Mouse (Mus musculus): ENCODE measurements at regions not wholly inside any gene's neighbourhood (a gene's known extent, or its start where the extent isn't known, plus 50 kb on each side); places are given as distances from the start of the nearest gene placed in this dataset.

DNA sequence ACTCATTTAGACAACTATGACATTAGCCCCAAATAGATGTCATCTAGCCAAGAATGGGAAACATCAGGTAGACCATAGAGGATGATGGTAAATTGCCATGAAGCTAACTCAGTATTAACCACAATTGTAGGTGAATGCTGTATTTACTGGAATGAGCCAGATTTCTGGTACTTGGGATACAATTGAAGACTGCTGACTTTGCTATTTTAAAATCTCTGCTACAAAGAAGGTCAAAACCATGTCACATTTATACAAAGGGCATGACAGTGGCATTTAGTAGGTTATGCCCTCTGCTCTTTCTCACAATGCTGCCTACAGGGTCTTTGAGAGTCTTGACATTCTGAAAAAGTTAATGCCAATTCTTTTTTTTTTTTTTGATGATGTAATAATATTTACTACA is 178.8 kb upstream of the 4930583I09Rik start:
- no peak for DNase-seq

DNA sequence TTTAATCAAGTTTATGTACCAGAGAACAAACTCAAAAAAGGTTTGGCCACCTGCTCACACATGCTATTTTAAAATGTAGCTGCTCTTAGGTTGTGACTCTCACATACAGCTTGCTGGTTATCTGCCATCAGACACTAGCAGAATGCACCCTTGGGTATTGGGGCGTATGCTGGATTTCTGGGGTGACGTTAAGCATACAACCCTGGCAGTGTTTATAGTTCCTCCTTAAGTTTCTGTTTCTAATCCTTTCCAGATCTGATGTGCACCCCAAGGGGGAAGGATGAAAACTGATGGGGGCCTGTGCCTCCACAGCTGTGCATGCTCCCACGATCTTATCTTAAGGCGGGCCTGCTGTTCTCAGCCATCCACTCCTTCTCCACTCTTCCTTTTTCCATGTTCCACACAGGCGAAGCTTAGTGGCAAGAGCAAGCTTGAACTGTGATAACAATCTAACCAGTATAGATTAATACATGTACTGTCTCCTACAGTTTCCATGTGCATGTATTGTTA is 164.8 kb upstream of the 4930583I09Rik start:
- no peak for DNase-seq

DNA sequence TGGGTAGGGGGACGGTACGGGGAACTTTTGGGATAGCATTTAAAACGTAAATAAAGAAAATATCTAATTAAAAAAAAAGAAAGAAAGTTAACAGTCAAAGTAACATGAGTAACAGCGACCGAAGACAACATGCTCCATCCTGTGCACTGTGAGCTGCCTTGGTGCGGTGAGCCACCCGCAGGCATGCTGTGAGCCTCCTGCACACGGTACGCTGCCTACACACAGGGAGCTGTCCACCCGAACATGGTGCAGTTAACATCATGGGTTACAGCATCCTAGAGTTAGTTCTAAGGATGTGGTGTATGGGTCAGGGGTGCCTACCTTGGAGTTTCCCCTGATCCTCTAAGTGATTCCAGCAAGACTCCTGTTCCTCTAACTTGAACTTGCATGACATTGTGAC is 158.6 kb upstream of the 4930583I09Rik start:
- DNase-seq, result no peak

DNA sequence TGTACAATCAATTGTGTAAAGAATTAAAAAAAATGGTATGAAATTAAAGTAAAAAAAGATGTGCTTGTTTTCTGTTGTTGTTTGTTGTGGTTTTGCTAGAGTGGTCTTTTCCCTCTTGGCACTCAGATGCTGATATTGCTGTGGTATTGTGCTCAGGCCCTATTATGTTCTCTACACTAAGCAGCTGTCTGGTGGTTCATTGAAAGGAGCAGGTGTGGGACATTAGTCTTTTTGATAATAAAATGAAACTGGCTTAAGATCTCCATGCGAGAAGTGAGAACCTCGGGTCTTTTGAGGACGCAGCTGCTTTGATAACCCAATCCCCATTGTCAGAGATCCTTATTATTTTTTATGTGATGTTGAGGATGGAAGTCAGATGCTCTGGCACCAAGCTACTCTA is 155.4 kb upstream of the 4930583I09Rik start:
- DNase-seq, result no peak

DNA sequence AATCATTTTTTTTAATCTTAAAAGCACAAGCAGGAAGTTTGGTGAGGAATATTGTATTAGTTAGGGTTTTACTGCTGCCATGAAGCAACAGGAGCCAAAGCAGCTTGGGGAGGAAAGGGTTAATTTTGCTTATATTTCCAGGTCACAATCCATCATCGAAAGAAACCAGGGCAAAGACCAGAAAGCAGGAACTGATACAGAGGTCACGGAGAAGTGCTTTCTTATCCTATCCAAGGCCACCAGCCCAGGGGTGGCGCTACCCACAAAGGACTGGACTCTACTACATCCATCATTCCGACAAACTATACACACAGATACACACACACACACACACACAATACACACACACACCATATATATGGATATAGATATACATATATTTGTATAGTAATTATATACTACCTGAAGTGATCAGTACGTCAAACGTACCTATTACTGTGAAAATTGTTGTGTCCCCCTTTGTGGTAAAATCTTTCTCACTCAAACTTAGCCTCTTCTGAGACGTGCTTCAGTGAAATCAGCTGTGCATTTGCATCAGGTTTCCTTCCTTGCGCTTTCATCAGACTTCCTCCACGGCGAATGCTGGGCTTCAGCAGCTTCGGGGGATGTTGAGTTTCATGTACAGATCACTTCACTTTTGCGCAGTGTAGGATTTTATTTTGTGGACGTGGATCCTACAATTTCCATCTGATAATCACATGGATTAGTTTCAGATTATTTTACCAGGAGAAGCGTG is 148.6 kb upstream of the 4930583I09Rik start:
- DNase-seq, result no peak

DNA sequence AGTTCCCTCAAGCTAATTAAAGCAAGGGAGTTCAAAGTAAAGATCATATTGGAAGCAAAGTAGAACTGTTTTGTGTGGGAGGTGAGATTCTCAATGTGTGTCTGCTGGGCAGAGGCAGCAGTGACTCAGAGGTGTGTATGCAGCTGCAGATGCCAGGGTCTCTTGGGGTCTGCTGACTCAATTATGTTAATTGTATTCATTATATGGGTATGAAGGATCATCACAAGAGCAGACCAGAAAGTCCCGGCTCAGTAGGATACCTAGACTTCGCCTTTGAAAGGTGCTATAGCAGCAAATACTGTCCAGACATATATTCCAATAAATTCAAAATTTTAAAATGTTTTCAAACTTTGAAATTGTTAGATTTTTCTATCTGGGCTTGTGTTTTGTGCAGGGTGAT is 147.6 kb upstream of the 4930583I09Rik start:
- DNase-seq, result no peak

DNA sequence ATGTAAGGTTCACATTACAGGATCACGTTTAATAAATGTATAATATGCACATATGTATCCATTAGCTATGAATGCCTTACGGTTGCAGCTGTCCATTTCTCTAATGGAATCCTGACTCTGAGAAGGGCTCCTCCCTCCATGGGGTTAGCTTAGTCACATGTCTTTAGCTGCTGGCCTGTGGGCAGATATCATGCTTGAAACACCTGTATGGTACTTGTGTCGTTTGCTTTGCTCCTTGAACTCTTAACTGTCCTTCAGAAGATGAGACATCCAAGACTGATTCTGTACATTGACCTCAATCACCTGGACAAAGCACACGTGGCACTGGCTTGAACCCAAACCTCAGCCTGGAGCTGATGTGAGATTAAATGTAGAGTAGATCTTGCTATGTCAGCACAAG is 128.3 kb upstream of the 4930583I09Rik start:
- no peak for DNase-seq

DNA sequence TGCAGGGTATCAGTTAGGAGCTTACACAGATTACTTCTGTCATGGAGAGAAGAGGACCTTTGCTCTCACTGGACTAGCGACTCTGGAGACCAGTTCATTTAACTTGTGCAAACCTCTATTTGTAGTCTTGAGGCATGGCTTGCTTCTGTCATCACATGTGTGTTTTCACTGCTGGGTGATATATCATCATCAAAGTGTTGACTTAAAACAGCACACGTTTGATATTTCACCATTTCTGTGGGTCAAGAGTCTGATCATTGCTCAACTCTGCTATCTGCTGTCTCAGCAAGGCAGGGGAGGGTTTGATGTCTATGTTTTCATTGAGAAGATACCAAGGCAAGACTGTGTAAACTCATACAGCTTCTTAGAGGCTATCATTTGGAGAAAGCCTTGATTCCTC is 126.0 kb upstream of the 4930583I09Rik start:
- DNase-seq, result no peak

DNA sequence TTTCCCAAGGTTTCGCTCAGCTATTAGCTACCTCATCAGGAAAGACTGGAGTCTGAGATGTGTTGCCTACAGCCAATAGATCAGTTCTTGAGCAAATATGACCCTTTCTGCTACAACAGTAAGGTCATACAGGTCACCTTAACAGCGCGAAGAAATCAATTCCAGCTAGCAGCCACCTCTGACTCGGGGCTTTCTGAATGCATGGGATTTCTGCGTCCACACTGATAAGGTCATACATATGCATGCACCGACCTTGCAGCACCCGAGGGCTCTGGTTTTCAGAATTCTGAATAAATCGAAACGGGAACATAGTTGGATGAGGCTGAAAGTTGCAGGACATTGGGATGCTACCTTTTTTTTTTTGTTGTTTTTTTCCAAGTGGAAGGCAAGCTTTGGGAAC is 121.6 kb upstream of the 4930583I09Rik start:
- DNase-seq, result no peak

DNA sequence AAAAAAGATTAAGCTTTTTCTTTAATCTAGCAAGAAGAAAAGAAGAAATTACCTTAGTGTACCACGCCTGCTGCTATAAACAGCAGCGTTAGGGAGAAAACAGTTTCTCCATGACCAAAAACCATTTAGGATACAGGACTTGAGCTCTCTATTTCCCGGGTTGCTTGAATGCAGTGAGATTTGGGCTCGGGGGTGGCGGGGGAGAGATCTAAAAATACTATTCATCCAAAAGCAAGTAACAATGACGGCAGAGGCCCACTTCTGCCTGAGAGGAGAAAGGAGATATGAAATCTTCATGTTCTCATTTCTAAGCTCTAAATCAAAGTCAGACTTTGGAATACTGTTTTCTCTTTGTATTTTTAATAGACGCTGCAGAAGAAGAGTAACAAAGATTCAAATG is 120.6 kb upstream of the 4930583I09Rik start:
- no peak for DNase-seq

DNA sequence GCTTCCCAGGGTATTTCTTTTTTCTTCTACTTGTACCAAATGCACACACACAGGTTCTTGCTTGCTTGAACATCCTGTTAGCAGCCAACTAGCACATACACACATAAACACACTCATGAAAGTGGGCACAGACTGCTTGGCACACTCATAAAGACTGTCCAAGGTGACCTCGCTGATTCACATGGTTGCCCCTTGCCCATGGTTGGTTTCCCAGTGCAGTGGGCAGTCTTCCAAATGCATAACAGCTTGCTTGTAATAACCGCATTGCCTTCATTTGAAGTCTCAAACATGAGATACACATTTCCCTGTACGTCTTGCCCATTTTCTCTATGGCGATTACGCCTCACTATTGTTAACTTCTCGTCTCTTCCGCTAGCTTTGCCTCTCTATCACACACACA is 117.4 kb upstream of the 4930583I09Rik start:
- DNase-seq, result peak; percentile 50 to 55

DNA sequence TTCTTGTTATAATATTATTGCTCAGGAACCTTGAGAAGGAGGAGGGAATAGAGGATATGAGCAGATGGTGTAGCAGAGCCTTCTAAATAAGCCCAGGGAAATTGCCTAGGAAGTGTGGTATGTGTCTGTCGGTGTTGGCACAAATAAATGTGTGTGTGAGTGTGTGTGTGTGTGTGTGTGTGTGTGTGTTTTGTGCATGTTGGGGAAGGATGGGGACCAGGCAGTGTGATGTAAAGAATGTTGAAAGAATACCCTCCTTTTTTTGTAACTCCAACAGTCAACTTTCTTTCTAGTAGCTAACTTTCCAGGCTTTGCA is 115.7 kb upstream of the 4930583I09Rik start:
- DNase-seq, result peak; percentile 57 to 61

DNA sequence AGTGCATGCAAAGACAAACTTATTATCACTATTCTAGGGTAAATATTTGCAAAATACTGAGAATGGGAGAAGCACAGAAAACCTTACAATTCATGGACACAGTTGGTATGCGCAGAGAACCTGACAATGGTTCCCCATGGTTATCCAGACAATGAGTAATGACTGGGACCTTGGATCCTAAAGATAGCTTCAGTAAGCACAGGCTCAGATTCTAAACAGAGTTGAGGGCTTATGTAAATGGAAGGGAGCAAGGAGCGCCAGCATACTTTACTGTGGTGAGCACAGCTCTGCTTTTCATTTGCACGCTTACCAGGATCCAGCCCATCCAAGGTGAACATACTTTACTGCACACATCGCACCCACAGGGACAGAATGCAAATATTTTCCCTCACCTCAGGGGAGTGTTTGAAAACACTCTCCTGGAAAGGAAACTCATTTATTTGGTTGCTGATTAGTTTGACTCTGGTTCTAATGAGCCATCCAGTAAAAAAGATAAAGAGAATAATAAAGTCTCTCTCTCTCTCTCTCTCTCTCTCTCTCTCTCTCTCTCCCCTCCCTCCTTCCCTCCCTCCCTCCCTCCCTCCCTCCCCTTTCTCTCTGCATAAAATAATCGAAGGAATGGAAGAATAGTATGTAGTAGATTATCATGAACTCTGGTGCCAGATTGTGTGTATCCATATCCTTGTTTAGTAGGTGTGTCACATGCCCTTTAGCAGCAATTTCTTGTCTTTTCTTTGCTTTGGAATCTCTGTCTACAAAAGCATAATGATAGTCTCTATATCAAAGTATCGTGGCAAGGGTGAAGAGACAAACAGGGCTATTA is 115.1 kb upstream of the 4930583I09Rik start:
- no peak for DNase-seq

DNA sequence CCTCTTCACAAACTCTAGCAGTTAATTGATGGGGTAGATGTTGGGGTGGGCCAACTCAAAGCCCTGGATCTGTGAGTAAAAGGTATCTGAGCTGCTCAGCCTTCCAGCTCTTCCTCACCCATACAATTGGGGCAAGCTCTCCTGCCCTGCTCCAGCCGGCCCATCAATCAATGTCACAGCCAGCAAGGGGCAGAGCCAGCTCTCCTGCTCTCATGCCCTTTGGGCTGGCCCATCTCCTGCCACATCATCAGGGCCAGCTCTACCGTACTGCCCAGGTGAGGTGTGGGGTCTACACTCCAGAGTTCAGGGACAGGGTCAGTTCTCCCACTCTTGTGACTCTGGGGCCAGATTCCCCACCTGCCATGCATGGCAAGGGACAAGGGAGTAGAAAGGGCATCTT is 107.3 kb upstream of the 4930583I09Rik start:
- DNase-seq, result no peak

DNA sequence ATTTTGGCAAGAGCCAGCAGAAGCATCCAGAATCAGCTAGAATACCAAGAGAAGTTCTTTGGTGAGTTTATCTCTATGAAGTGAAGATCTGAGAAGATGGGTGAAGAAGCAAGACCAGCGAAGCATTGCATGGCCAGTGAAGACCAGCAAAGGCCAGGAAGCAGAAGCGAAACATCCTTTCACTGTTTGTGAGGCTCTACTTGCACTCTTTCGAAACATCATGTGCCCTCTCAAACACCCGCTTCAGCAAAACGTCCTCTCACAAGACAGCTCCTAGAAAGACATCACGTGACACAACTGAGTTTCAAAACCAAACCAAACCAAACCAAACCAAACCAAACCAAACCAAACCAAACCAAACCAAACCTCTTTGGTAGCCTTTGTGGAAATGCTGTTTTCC is 105.7 kb upstream of the 4930583I09Rik start:
- no peak for DNase-seq

DNA sequence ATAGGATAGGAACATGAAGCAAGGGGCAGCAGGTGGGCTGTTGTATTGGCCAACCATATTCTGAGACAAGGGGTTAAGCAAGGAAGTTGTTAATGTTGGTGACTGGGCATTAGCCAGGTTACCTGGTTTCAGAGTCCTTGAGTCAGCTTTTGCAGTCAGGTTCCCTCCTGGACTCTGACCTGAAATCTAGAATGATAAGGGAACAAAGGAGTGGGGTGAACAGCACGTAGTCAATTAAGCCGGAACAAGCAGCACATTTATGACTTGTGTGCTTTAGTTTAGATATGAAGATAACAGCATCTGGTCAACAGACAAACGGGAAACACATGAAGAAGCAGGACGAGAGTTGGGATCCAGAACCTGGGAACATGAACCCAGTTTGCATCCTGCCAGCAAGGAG is 99.8 kb upstream of the 4930583I09Rik start:
- DNase-seq, result no peak

DNA sequence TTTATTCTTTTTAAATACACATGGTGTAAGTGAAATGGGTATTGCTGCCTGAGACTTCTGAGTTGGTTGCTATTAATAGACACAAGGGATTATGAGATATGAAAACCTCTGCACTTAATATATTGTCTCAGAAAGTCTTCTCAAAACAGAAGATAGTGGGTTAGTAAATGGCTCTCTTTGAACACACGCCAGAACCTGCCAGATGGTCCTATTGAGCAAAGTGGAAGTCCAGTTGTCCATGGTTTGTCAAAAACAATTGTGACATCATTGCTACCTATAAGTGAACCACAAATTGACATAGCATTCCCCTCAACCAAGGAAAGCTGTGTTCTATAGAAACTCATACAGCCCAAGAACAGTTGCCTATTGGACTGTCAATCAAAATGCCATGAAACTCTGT is 98.5 kb upstream of the 4930583I09Rik start:
- peak; percentile 43 to 48 for DNase-seq

DNA sequence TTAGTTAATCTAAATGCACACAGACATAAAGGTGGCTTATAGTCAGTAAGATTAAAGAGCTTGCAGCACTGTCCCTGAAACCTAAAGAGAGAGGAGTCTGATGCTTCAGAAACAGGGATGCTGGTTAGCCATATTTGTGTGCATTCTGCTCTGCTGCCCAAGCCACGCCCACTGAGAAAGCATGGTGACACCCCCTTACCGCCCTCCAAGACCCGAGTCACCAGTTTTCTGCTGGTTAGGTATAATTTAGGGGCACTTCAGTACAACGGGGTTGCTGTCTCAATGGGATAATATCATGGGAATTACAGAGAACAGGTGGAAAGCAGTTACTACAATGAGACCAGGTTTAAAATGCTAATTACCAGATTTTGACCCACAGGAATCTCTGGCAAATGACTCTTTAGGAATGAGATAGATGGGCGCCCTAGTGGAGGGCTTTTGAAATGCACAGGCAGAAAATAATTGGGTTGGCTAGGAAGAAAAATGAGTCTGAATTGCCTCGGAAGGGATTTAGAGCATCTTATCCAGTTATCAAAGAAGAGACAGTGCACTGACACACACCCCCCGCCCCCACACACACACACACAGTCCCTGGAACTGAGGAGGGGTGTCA is 95.1 kb upstream of the 4930583I09Rik start:
- DNase-seq, result peak in 1 of 2 experiments; percentile 21

DNA sequence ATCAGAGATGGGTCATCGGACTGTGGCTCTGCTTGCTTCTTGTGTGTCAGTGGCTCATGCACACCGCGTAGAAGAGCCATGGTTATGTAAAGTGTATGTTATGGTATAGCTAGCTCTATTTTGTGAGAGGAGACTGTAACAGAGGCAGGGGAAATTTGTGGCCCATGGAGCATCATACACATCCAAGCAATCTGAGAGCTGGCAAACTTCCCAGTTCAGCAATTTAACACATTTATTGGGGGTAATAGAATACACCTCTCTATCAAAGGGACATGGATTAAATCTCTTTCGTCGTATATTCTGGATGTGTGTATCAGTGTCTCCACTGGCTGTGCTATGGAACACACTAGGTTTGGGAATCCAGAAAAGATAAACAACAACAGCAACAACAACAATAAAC is 87.9 kb upstream of the 4930583I09Rik start:
- no peak for DNase-seq

DNA sequence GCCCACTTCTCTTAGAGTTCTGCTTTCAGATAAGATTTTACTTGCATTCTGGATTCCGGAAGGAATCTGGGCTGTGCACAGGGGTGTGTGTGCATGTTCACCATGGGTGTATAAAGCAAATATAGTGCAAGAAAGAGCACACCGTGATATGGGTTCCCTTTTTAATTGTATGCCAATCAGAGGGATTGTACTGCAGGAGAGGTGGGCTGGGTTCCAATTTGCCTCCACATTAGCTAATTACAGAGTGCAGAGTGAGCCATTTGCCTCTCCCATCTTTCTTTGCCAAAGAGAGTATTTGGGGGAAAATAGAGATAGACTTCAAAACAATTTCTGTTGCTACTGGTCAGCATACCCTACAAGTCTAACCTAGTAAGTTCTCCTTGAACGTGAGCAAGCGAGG is 86.4 kb upstream of the 4930583I09Rik start:
- DNase-seq, result peak; percentile 37 to 44

DNA sequence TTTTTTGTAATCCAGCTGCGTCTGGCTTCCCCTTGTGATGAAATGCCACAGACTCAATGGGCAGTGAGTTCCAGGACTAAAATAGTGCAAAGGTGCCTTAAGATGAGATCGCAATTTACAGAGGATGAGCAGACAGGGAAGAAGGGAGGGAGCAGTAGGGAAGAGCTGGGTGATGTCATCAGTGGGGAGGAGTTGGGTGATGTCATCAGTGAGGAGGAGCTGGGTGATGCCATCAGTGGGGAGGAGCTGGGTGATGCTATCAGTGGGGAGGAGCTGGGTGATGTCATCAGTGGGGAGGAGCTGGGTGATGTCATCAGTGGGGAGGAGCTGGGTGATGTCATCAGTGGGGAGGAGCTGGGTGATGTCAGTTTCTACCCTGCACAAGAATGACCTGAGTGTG is 84.4 kb upstream of the 4930583I09Rik start:
- no peak for DNase-seq

DNA sequence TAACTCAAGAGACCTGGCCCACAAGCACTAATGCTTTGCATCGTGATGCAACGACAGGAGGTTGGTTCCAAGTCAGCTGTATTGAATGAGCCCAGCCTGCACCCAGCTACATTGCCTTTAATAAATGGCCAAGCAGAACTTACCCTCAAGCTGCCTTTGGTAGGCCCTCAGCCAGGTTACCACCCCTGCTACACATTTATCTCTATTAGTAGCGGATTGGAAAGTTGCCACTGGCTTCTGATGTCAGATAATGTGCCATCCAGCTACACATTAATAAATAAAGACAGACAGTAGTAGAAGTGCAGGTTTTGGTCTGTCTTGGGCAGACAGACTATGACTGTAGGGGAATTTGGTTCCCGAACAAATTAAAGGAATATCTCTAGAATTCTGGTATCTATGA is 82.0 kb upstream of the 4930583I09Rik start:
- DNase-seq, result no peak

DNA sequence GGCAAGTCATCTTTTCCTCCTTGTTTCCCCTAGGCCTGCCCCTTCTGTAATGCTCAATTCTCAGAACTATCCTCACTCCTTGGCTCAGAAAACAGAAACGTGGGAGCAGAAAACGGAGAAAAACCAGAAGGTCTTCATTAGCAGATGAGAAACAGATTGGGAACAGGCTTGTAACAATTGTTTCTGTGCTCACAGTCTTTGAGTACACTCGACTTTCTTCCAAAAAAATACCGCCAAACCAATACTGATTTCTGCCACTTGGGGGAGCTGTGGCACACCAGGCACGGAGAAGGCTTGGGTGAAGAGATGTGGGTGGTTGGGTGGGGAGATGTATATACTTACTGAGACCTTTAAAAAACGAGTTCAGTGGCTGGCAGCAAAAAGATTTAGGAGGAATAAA is 80.8 kb upstream of the 4930583I09Rik start:
- peak in 1 of 2 experiments; percentile 47 for DNase-seq

DNA sequence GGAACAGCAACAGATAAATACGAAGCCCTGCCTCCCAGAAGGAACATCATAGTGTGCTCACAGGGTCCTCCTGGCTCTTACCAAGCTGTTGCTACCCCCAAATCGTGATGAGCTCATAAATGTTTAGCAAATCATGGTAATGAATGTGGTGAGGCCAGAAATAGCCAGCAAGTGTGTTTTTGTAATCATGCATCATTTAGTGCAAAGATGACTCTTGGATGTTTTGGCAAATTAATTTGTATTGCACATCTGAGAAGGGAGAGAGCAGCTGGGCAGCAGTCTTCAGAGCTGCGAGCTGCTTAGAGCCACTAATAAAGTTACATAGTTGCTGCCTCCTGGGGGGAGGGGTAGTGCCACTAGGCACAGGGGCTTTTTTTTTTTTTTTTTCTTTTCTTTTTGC is 79.8 kb upstream of the 4930583I09Rik start:
- DNase-seq, result no peak
